Mouse (Mus musculus) cortical plate, adult 2 months (tissue): ENCODE measurements around the gene Card14. TPM values are rescaled to one million over a fixed set of nuclear protein-coding genes. Genes with fewer than 3 reads are reported as not detected.

Experiments used
- H3K27ac ChIP-seq: fragments of 200-500 bp; 2 replicates; pipeline ENCODE4 v1.5.1; 2012; ENCODE audit warnings: low read length, control low read depth, inconsistent platforms; ENCODE audit not compliant: insufficient read depth
- H3K4me1 ChIP-seq: fragments of 200-500 bp; 2 replicates; pipeline ENCODE4 v1.6.1; 2011; ENCODE audit warnings: low read length; ENCODE audit not compliant: control insufficient read depth, insufficient read depth
- H3K4me3 ChIP-seq: fragments of 200-500 bp; 2 replicates; pipeline ENCODE4 v1.5.1; 2011; ENCODE audit warnings: mild to moderate bottlenecking, low read length, control low read depth; ENCODE audit not compliant: insufficient read depth
- CTCF ChIP-seq: fragments of 200-500 bp; IDR thresholded peaks from 2 replicates; pipeline ENCODE4 v1.5.1; 2011; ENCODE audit warnings: mild to moderate bottlenecking, control low read depth, low read length; ENCODE audit not compliant: insufficient read depth; ENCODE audit errors: extremely low read depth
- POLR2A ChIP-seq: fragments of 200-500 bp; IDR thresholded peaks from 2 replicates; pipeline ENCODE4 v1.6.1; 2011; ENCODE audit warnings: mild to moderate bottlenecking, low read length, control low read depth; ENCODE audit not compliant: insufficient read depth; ENCODE audit errors: extremely low read depth
- polyA plus RNA-seq: library from polyadenylated mRNA; depleted of rRNA; stranded (reverse); fragments of >200 nt; gene quantifications from 2 replicates; pipeline ENCODE4 v1.2.3, GENCODE M21; 2012; rRNA removed

The Card14 gene
- 0.23 and 0.33 TPM in 2 replicates for polyA plus RNA-seq

GRCm38 (mm10) chr11:119307658-119307867 is at the start of gene Card14:
Gene Card14 (plus strand): TSS chr11:119307768.
- Histone ChIP-seq H3K4me3 (no peak within 1 kb of the TSS), H3K4me1 (no peaks in the 10 kb centered on the region), H3K27ac (no peak within 1 kb of the TSS)
- TF ChIP-seq CTCF (no peak), POLR2A (no peak)

- no peak for TF ChIP-seq POLR2A
- TF ChIP-seq CTCF = no peak
- H3K27ac ChIP-seq = no peak overlapping the region
- no peaks in the 10 kb centered on the region for H3K4me1 ChIP-seq
- peak overlapping the region; percentile 44; the same call in 1 of the 2 replicates for H3K4me3 ChIP-seq
Observed at GRCm38 (mm10) chr11:119258216-119258571, 49.4 kb upstream of the Card14 start.

- Histone ChIP-seq H3K27ac (peak overlapping the region; percentile 41), H3K4me1 (no peaks in the 10 kb centered on the region), H3K4me3 (peak overlapping the region; percentile 44)
- TF ChIP-seq POLR2A = peak; percentile 26; the same call in 1 of the 2 replicates
- TF ChIP-seq CTCF = no peak
Observed at GRCm38 (mm10) chr11:119258572-119259322, 48.8 kb upstream of the Card14 start.

- no peak overlapping the region for H3K4me3 ChIP-seq
- H3K4me1 ChIP-seq = no peaks in the 10 kb centered on the region
- TF ChIP-seq CTCF (no peak), POLR2A (no peak)
- H3K27ac ChIP-seq = no peak overlapping the region
Observed at GRCm38 (mm10) chr11:119259977-119260376, 47.6 kb upstream of the Card14 start.

- Histone ChIP-seq H3K4me3 (no peak overlapping the region), H3K27ac (no peak overlapping the region), H3K4me1 (no peaks in the 10 kb centered on the region)
- TF ChIP-seq POLR2A (no peak), CTCF (no peak)
Observed at GRCm38 (mm10) chr11:119264413-119264812, 43.2 kb upstream of the Card14 start.

GRCm38 (mm10) chr11:119265811-119266210 is 41.8 kb upstream of the Card14 start:
- no peak overlapping the region for H3K4me3 ChIP-seq
- 0 out of 2 replicates have a peak, but pooled peaks cover 3% of the 10 kb centered on the region for H3K4me1 ChIP-seq
- no peak overlapping the region for H3K27ac ChIP-seq
- TF ChIP-seq POLR2A (no peak), CTCF (no peak)

- Histone ChIP-seq H3K4me3 (no peak overlapping the region; the same call in 1 of the 2 replicates), H3K4me1 (0 out of 2 replicates have a peak, but pooled peaks cover 3% of the 10 kb centered on the region), H3K27ac (no peak overlapping the region)
- TF ChIP-seq POLR2A (no peak), CTCF (no peak)
Observed at GRCm38 (mm10) chr11:119267241-119267674, 40.3 kb upstream of the Card14 start.

GRCm38 (mm10) chr11:119267768-119268556 is 39.6 kb upstream of the Card14 start, which contains the start of gene Gaa:
Gene Gaa (plus strand): TSS chr11:119267887.
- 0 out of 2 replicates have a peak, but pooled peaks cover 3% of the 10 kb centered on the region for H3K4me1 ChIP-seq
- TF ChIP-seq CTCF (peak; percentile 90), POLR2A (peak; percentile 62; the same call in 1 of the 2 replicates)

GRCm38 (mm10) chr11:119268557-119269195 is 38.9 kb upstream of the Card14 start:
- TF ChIP-seq POLR2A = peak; percentile 52; the same call in 1 of the 2 replicates
- no peak for TF ChIP-seq CTCF
- peak overlapping the region; percentile 74 for H3K27ac ChIP-seq
- H3K4me3 ChIP-seq = peak overlapping the region; percentile 72
- H3K4me1 ChIP-seq = 0 out of 2 replicates have a peak, but pooled peaks cover 3% of the 10 kb centered on the region

More at GRCm38 (mm10) chr11:119267768-119268556, 39.6 kb upstream of the Card14 start, which contains the start of gene Gaa:
- Histone ChIP-seq H3K4me3 (peak within 1 kb of the TSS; percentile 72), H3K27ac (peak within 1 kb of the TSS; percentile 74)
